16 mouse cellular contexts compared by ENCODE assay signal in genomic region chr1:192546843-192547242, GRCm38 (mm10).
DNase-seq lines count a peak whose midpoint lies in the region; ATAC-seq and TF ChIP-seq lines count a peak whose summit lies in the region.
"Had no signal": no experiment of that assay in that cellular context is flagged by ENCODE, and none has a peak within 500 bp of the region (broad histone marks: within the 10 kb centered on the region; RNA-seq: fewer than 3 reads in every experiment).

No protein-coding gene starts in this region.

- H3K27me3 ChIP-seq in MEL (ENCODE audit: control insufficient read depth in 1 of 2, insufficient read depth in 2 of 2, low read length in 2 of 2) = no peaks in the 10 kb centered on the region; a peak in 2 of 4 replicates
- H3K27me3 ChIP-seq: embryonic facial prominence, embryonic 12.5 days; limb, embryonic 12.5 days had no signal

- peak; percentile 73 for ATAC-seq in frontal cortex, adult (ENCODE audit: low TSS enrichment)
- ATAC-seq: CD4-positive, CD25-positive, alpha-beta regulatory T cell, adult 4 months; forebrain, embryonic 16.5 days; hindbrain, embryonic 16.5 days had no signal

- no peak for DNase-seq in frontal cortex, postnatal 25 days (ENCODE audit: low spot score in 2 of 2)
- peak; percentile 9 to 29 for DNase-seq in layer of hippocampus, adult 2 months (ENCODE audit: low spot score in 2 of 2)
- no peak for DNase-seq in layer of hippocampus, adult 9-10 months (ENCODE audit: low spot score)
- DNase-seq in MEL (ENCODE audit: low read depth, low spot score) = no peak
- DNase-seq in cerebellum, postnatal 10 days = peak; percentile 30 to 46
- no peak for DNase-seq in layer of hippocampus, postnatal 14 days (ENCODE audit: low spot score in 2 of 2)
- no peak for DNase-seq in urinary bladder, adult 2 months (ENCODE audit: low spot score)
- DNase-seq: layer of hippocampus, adult 9-11 months; thymus, adult 18-20 months had no signal

- H3K9ac ChIP-seq in MEL (ENCODE audit: control insufficient read depth, low read depth, low read length, poor library complexity, severe bottlenecking) = no peak overlapping the region
- H3K9ac ChIP-seq: embryonic facial prominence, embryonic 12.5 days; limb, embryonic 12.5 days had no signal

- TF ChIP-seq EP300 in MEL (IDR thresholded peaks at IDR 0.05; ENCODE audit: low read depth in 1 of 2, low read length in 2 of 2) = no peak

- no peak overlapping the region for H3K27ac ChIP-seq in layer of hippocampus, adult 2 months
- no peak overlapping the region for H3K27ac ChIP-seq in MEL (ENCODE audit: control insufficient read depth, low read depth, low read length)
- H3K27ac ChIP-seq: embryonic facial prominence, embryonic 12.5 days; limb, embryonic 12.5 days had no signal

- no peak for TF ChIP-seq POLR2A in MEL (IDR thresholded peaks at IDR 0.05; ENCODE audit: control insufficient read depth in 1 of 2, insufficient read depth in 1 of 2, low read depth in 1 of 2, low read length in 2 of 2, poor library complexity in 1 of 2)

- H3K9me3 ChIP-seq in MEL (replicated peaks; ENCODE audit: insufficient read depth, low read length) = no peaks in the 10 kb centered on the region
- H3K9me3 ChIP-seq: embryonic facial prominence, embryonic 12.5 days; limb, embryonic 12.5 days had no signal

- no peaks in the 10 kb centered on the region for H3K36me3 ChIP-seq in MEL (ENCODE audit: control insufficient read depth in 1 of 2, insufficient read depth in 2 of 2, low read length in 2 of 2)
- H3K36me3 ChIP-seq: embryonic facial prominence, embryonic 12.5 days; limb, embryonic 12.5 days had no signal

- peak; percentile 67 for TF ChIP-seq CTCF in layer of hippocampus, adult 2 months (conservative IDR thresholded peaks at IDR 0.05)
- peak in 2 of 3 experiments; percentile 4 to 41; a peak in 2 of 6 replicates for TF ChIP-seq CTCF in MEL (IDR thresholded peaks at IDR 0.05 in 2 of 3, conservative IDR thresholded peaks at IDR 0.05 in 1 of 3; ENCODE audit: control insufficient read depth in 1 of 3, insufficient read depth in 1 of 3, low read depth in 2 of 3, low read length in 3 of 3, poor library complexity in 1 of 3, severe bottlenecking in 1 of 3)

- H3K4me3 ChIP-seq in layer of hippocampus, adult 2 months = no peak overlapping the region
- H3K4me3 ChIP-seq in MEL (ENCODE audit: control insufficient read depth in 1 of 2, insufficient read depth in 1 of 2, low read depth in 2 of 2, low read length in 2 of 2) = no peak overlapping the region
- H3K4me3 ChIP-seq: embryonic facial prominence, embryonic 12.5 days; limb, embryonic 12.5 days; myocyte had no signal

- peak; percentile 46 for TF ChIP-seq RAD21 in MEL (IDR thresholded peaks at IDR 0.05; ENCODE audit: low read depth, low read length)

- no peaks in the 10 kb centered on the region for H3K79me2 ChIP-seq in MEL (ENCODE audit: control insufficient read depth, insufficient read depth, low read length, poor library complexity)

- no peaks in the 10 kb centered on the region for H3K4me1 ChIP-seq in MEL (ENCODE audit: control insufficient read depth in 1 of 2, insufficient read depth in 2 of 2, low read length in 2 of 2)
- H3K4me1 ChIP-seq: embryonic facial prominence, embryonic 12.5 days had no signal

TF ChIP-seq in MEL, 35 proteins besides CTCF, POLR2A, EP300 and RAD21:
- TF ChIP-seq SMC3 (IDR thresholded peaks at IDR 0.05; ENCODE audit: low read depth, low read length) (peak; percentile 54), KAT2A (conservative IDR thresholded peaks at IDR 0.05; ENCODE audit: low read depth, low read length) (no peak)

Comparison
In these comparisons a context has a peak if more than half of its experiments do, and no peak if none do; other contexts are left out.
1. DNase-seq: peak in layer of hippocampus, adult 2 months (2 of 2) and cerebellum, postnatal 10 days (2 of 2); none in frontal cortex, postnatal 25 days (0 of 2), layer of hippocampus, adult 9-10 months (single experiment), MEL (single experiment), layer of hippocampus, postnatal 14 days (0 of 2) and urinary bladder, adult 2 months (single experiment).